Mouse (Mus musculus) left cerebral cortex, adult 8-10 months (tissue): ENCODE data around the gene Atf5. TPM values are rescaled to one million over a fixed set of nuclear protein-coding genes. Genes with fewer than 3 reads are reported as not detected.

ENCODE experiments used
- DNase-seq, 2 experiments: peaks; one replicate each; pipeline ENCODE4 v3.0.0; 2022; ENCODE audit warnings: low spot score in 2 of 2
- microRNA-seq, 2 experiments: library from miRNA; unstranded; fragments of <30 nt; microRNA quantifications; one replicate each; pipeline ENCODE4 v1.2.0; 2022
- total RNA-seq, 4 experiments: library from RNA; stranded (reverse); gene quantifications; 2 replicates each; pipeline ENCODE4 v1.2.4; 2022

Atf5 gene
- total RNA-seq, 4 experiments from 2014 or later = 23.8 to 26.8 (median 24.2) TPM

DNA sequence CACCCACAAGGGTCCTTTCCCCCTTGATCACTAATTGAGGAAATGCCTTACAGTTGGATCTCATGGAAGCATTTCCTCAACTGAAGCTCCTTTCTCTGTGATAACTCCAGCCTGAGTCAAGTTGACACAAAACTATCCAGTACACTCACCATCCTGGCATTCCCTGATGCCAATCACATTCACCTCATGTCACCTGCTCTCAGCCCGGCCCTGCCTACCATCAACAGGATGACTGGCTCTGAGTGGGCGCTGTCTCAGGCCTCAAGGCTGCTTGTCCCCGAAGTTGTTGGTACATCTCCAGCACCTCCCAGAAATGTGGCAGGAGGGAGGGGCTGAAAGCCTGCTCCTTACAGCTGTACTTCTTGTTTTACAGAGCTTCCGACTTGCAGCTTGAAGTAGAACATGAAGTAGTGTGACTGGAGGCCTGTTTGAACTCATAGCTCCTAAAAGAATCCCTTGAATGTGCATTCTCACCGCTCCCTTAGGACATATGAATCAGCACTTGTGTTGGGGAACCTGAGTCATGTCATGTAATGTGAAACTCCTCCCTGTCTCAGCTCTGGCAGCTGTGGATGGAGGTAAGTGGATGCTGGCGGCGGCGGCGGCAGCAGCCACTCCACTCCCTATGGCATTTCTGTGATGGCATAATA is 39.5 kb downstream of the Atf5 start:
- no peak for DNase-seq

GRCm38 (mm10) chr7:44772591-44773204 is 43.8 kb downstream of the Atf5 start:
- no peak for DNase-seq

DNA sequence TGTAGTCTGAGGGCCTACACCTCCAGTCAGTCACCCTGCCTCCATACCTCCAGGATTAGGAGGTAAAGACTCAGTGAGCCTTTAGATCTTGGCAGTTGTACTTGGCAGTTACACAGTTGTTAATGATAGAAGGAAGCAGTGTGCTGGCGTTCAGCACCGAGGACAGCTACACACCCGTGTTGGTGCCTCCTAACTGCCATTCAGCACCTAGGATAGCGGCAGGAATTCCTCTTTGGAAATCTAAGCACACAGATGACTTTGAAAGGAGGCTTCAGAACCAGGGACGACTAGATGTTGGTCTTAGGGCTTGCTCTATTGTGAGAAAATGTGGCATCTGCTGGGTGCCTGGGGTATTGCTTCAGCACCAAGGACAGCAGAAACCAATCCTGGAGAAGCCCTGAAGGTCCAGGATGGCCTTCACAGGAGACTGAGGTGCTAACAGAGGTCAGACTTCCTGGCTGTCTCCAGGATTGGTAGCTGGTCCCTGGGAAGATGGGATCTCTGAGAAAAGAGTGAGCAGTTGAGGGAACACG is 46.3 kb downstream of the Atf5 start:
- no peak for DNase-seq

GRCm38 (mm10) chr7:44768129-44768528 is 48.3 kb downstream of the Atf5 start:
- no peak for DNase-seq

Small RNA genes lying within 50 kb of the gene (microRNA-seq; reads per million reads assigned to microRNA genes)
- gene Mir707 = 0 reads per million in 2 experiments

Other genes starting within 250 kb of the Atf5 start
- gene Napsa, start 244.3 kb downstream of the Atf5 start, total RNA-seq = not detected
- gene Kcnc3, start 226.0 kb downstream of the Atf5 start, total RNA-seq = 10 to 100 TPM; 85.4 to 98.3 (median 97.3) TPM
- 10 to 100 TPM; 26.2 to 34.1 (median 29.1) TPM for gene Myh14, start 145.8 kb downstream of the Atf5 start, total RNA-seq
- gene Izumo2, start 107.9 kb downstream of the Atf5 start, total RNA-seq = not detected
- 10 to 100 TPM; 26.8 to 33.5 (median 30.9) TPM for gene Vrk3, start 68.2 kb downstream of the Atf5 start, total RNA-seq
- under 1 TPM; 0.23 to 0.55 (median 0.42) TPM for gene Zfp473, start 65.6 kb downstream of the Atf5 start, total RNA-seq
- 10 to 100 TPM; 28.7 to 31.4 (median 30.2) TPM for gene Nup62, start 570 bp downstream of the Atf5 start, total RNA-seq
- gene Il4i1, start 271 bp downstream of the Atf5 start, total RNA-seq = 1 to 10 TPM; 2.1 to 8.4 (median 5.8) TPM
- gene Akt1s1, start 32.3 kb upstream of the Atf5 start, total RNA-seq = 10 to 100 TPM; 53.8 to 68.8 (median 64.7) TPM
- gene Tbc1d17, start 32.4 kb upstream of the Atf5 start, total RNA-seq = 10 to 100 TPM; 76.4 to 88.3 (median 82.2) TPM
- 10 to 100 TPM; 23.9 to 27.0 (median 24.4) TPM for gene Pnkp, start 40.5 kb upstream of the Atf5 start, total RNA-seq
- gene Ptov1, start 53.1 kb upstream of the Atf5 start, total RNA-seq = 100 to 1,000 TPM; 277 to 305 (median 293) TPM
- gene Med25, start 76.1 kb upstream of the Atf5 start, total RNA-seq = 10 to 100 TPM; 80.5 to 97.9 (median 88.4) TPM
- 10 to 100 TPM; 21.8 to 28.6 (median 24.0) TPM for gene Fuz, start 79.4 kb upstream of the Atf5 start, total RNA-seq
- 100 to 1,000 TPM; 312 to 359 (median 323) TPM for gene Ap2a1, start 112.8 kb upstream of the Atf5 start, total RNA-seq
- gene Tsks, start 126.5 kb upstream of the Atf5 start, total RNA-seq = 1 to 10 TPM; 2.0 to 2.5 (median 2.2) TPM
- gene Cpt1c, start 158.2 kb upstream of the Atf5 start, total RNA-seq = 100 to 1,000 TPM in 1 of 4 experiments, 10 to 100 TPM in 3; 95.5 to 101 (median 98.3) TPM
- 100 to 1,000 TPM; 153 to 178 (median 175) TPM for gene Prmt1, start 169.9 kb upstream of the Atf5 start, total RNA-seq
- gene Irf3, start 181.0 kb upstream of the Atf5 start, total RNA-seq = 10 to 100 TPM; 23.6 to 42.1 (median 32.8) TPM
- 1 to 10 TPM; 2.3 to 5.1 (median 2.8) TPM for gene Bcl2l12, start 182.1 kb upstream of the Atf5 start, total RNA-seq
- gene Scaf1, start 199.7 kb upstream of the Atf5 start, total RNA-seq = 100 to 1,000 TPM; 164 to 171 (median 170) TPM
- 10 to 100 TPM; 13.7 to 18.8 (median 14.7) TPM for gene Rras, start 201.3 kb upstream of the Atf5 start, total RNA-seq
- 10 to 100 TPM; 68.5 to 73.4 (median 71.5) TPM for gene Prr12, start 236.2 kb upstream of the Atf5 start, total RNA-seq
- gene Nosip, start 245.8 kb upstream of the Atf5 start, total RNA-seq = 10 to 100 TPM; 50.2 to 61.0 (median 57.9) TPM
- gene Prrg2, start 246.0 kb upstream of the Atf5 start, total RNA-seq = 10 to 100 TPM in 1 of 4 experiments, 1 to 10 TPM in 3; 6.7 to 11.5 (median 8.2) TPM